In genomic region chr1:38006741-38007140, GRCm38 (mm10) we compare ENCODE assay signal across 25 mouse cellular contexts. TPM values are rescaled to one million over a fixed set of nuclear protein-coding genes. Genes with fewer than 3 reads are reported as not detected.
DNase-seq lines count a peak whose midpoint lies in the region; ATAC-seq lines count a peak whose summit lies in the region.
"Had no signal": no experiment of that assay in that cellular context is flagged by ENCODE, and none has a peak within 500 bp of the region (broad histone marks: within the 10 kb centered on the region; RNA-seq: fewer than 3 reads in every experiment).

No protein-coding gene starts in this region.

- H3K4me1 ChIP-seq in liver, embryonic 13.5 days (replicated peaks) = peaks cover 87% of the 10 kb centered on the region
- H3K4me1 ChIP-seq: embryonic facial prominence, embryonic 12.5 days; forebrain, embryonic 15.5 days; hindbrain, embryonic 15.5 days had no signal

- no peak for ATAC-seq in liver, embryonic 13.5 days (ENCODE audit: low read depth)
- ATAC-seq: forebrain, embryonic 15.5 days; intestine, embryonic 16.5 days had no signal

- H3K36me3 ChIP-seq in liver, embryonic 13.5 days = 0 out of 2 replicates have a peak, but pooled peaks cover 3% of the 10 kb centered on the region
- H3K36me3 ChIP-seq: embryonic facial prominence, embryonic 12.5 days; forebrain, embryonic 15.5 days; heart, embryonic 10.5 days; hindbrain, embryonic 15.5 days had no signal

- 67% methylated on average over 3 of the region's 3 CpGs for WGBS in liver, embryonic 13.5 days (ENCODE audit: insufficient replicate concordance)

- intact Hi-C loops in left cerebral cortex, postnatal 14 days (cut with DNase I) = no loop called here

- no peaks in the 10 kb centered on the region for H3K9me3 ChIP-seq in liver, embryonic 13.5 days (replicated peaks)
- H3K9me3 ChIP-seq: embryonic facial prominence, embryonic 12.5 days; forebrain, embryonic 15.5 days; heart, embryonic 10.5 days; hindbrain, embryonic 15.5 days had no signal

- H3K4me3 ChIP-seq in liver, embryonic 13.5 days (replicated peaks) = no peak overlapping the region
- H3K4me3 ChIP-seq: embryonic facial prominence, embryonic 12.5 days; forebrain, embryonic 15.5 days; heart, embryonic 10.5 days; hindbrain, embryonic 15.5 days had no signal

- peak overlapping the region; percentile 58 for H3K27ac ChIP-seq in liver, embryonic 13.5 days
- H3K27ac ChIP-seq: embryonic facial prominence, embryonic 12.5 days; forebrain, embryonic 15.5 days; heart, embryonic 10.5 days; hindbrain, embryonic 15.5 days had no signal

- peak; percentile 30 for DNase-seq in adrenal gland, adult 8-10 months
- DNase-seq in adrenal gland, postnatal 25 days = no peak
- peak; percentile 25 for DNase-seq in NIH3T3 (ENCODE audit: low read depth)
- DNase-seq in adrenal gland, postnatal 14 days = peak; percentile 60
- DNase-seq in liver, embryonic 13.5 days = no peak
- DNase-seq in left cerebral cortex, postnatal 14 days (ENCODE audit: low spot score in 2 of 2) = no peak
- DNase-seq in lung, postnatal 36 days = no peak
- DNase-seq in spleen, postnatal 36 days (ENCODE audit: low spot score in 2 of 2) = no peak
- DNase-seq: cerebellum, adult 11-12 months; cerebellum, adult 9-10 months; cerebellum, postnatal 25 days; gastrocnemius, postnatal 36 days; heart, adult 18-20 months; heart, postnatal 10 days had no signal

- peak overlapping the region; percentile 52 for H3K9ac ChIP-seq in liver, embryonic 13.5 days
- H3K9ac ChIP-seq: embryonic facial prominence, embryonic 12.5 days; forebrain, embryonic 15.5 days; hindbrain, embryonic 15.5 days had no signal

- H3K4me2 ChIP-seq in liver, embryonic 13.5 days = no peak overlapping the region
- H3K4me2 ChIP-seq: embryonic facial prominence, embryonic 12.5 days; forebrain, embryonic 15.5 days; hindbrain, embryonic 15.5 days had no signal

- H3K27me3 ChIP-seq in liver, embryonic 13.5 days = no peaks in the 10 kb centered on the region
- H3K27me3 ChIP-seq: CH12.LX; embryonic facial prominence, embryonic 12.5 days; forebrain, embryonic 15.5 days; hindbrain, embryonic 15.5 days had no signal

RNA-seq across cellular contexts. Expression of gene Eif5b, which starts 8.9 kb away (rescaled TPM):
- 10 to 100 TPM; 44.4 to 53.0 (median 48.8) TPM for total RNA-seq in adrenal gland, adult 8-10 months (2022)
- total RNA-seq in adrenal gland, postnatal 25 days (2021) = 50.8 and 50.9 TPM in 2 replicates
- 45.0 and 48.2 TPM in 2 replicates for total RNA-seq in adrenal gland, postnatal 14 days (2021)
- polyA plus RNA-seq in liver, embryonic 13.5 days (2015; fragmentation: Nextera tagmentation; extraction: Ambion mirVana) = 25.1 and 28.3 TPM in 2 replicates
- 10 to 100 TPM; 34.6 to 34.7 TPM for total RNA-seq in left cerebral cortex, postnatal 14 days (2021)

RNA-seq across cellular contexts. Expression of gene Txndc9, which starts 9.0 kb away (rescaled TPM):
- total RNA-seq in adrenal gland, adult 8-10 months (2022) = 10 to 100 TPM; 74.0 to 87.7 (median 83.5) TPM
- total RNA-seq in adrenal gland, postnatal 25 days (2021) = 59.9 and 86.4 TPM in 2 replicates
- 68.2 and 69.0 TPM in 2 replicates for total RNA-seq in adrenal gland, postnatal 14 days (2021)
- 80.9 and 88.7 TPM in 2 replicates for polyA plus RNA-seq in liver, embryonic 13.5 days (2015; fragmentation: Nextera tagmentation; extraction: Ambion mirVana)
- 10 to 100 TPM; 54.8 to 59.9 TPM for total RNA-seq in left cerebral cortex, postnatal 14 days (2021)

RNA-seq across cellular contexts. Expression of gene Lyg1, which starts 49.2 kb away (rescaled TPM):
- not detected for total RNA-seq in adrenal gland, adult 8-10 months (2022)
- not detected in 2 replicates for total RNA-seq in adrenal gland, postnatal 25 days (2021)
- not detected in 2 replicates for total RNA-seq in adrenal gland, postnatal 14 days (2021)
- polyA plus RNA-seq in liver, embryonic 13.5 days (2015; fragmentation: Nextera tagmentation; extraction: Ambion mirVana) = not detected in 2 replicates
- not detected for total RNA-seq in left cerebral cortex, postnatal 14 days (2021)
- total RNA-seq: CH12.LX; gastrocnemius, adult 8-10 months; gastrocnemius, postnatal 36 days; heart, adult 18-20 months; heart, postnatal 10 days had no signal
- polyA plus RNA-seq: cortical plate, adult 2 months; embryonic facial prominence, embryonic 12.5 days; forebrain, embryonic 11.5 days; forebrain, embryonic 15.5 days; heart, embryonic 10.5 days; heart, embryonic 14.5 days; hindbrain, embryonic 11.5 days; hindbrain, embryonic 15.5 days; intestine, embryonic 16.5 days had no signal

Comparison
In these comparisons a context has a peak if more than half of its experiments do, and no peak if none do; other contexts are left out.
1. DNase-seq: peak in adrenal gland, adult 8-10 months (single experiment), NIH3T3 (single experiment) and adrenal gland, postnatal 14 days (single experiment); none in adrenal gland, postnatal 25 days (single experiment), liver, embryonic 13.5 days (single experiment), left cerebral cortex, postnatal 14 days (0 of 2), lung, postnatal 36 days (single experiment) and spleen, postnatal 36 days (0 of 2).